Mouse (Mus musculus) liver, embryonic 14.5 days (tissue): ENCODE data around the gene Atp2c1. TPM values are rescaled to one million over a fixed set of nuclear protein-coding genes. Genes with fewer than 3 reads are reported as not detected.

Experiments used
- ATAC-seq: fragments of 200-750 bp; cut with Nextera tagmentation; 2 replicates; pipeline ENCODE4 v1.8.0; 2017; ENCODE audit warnings: moderate number of reproducible peaks, mild to moderate bottlenecking, moderate library complexity; ENCODE audit not compliant: insufficient read depth
- DNase-seq, 3 experiments: peaks; one replicate each; pipeline ENCODE4 v3.0.0-alpha.2; 2012 to 2013; ENCODE audit warnings: low read depth in 3 of 3, low spot score in 3 of 3
- H3K27ac ChIP-seq: fragments of 300-500 bp; sonication (generic); 2 replicates; pipeline ENCODE4 v1.5.1; 2014; ENCODE audit warnings: moderate library complexity, mild to moderate bottlenecking, control low read depth, inconsistent platforms
- H3K27me3 ChIP-seq: fragments of 300-500 bp; sonication (generic); 2 replicates; pipeline ENCODE4 v1.6.1; 2014; ENCODE audit warnings: mild to moderate bottlenecking, low read length, moderate library complexity; ENCODE audit not compliant: control insufficient read depth, insufficient read depth
- H3K36me3 ChIP-seq: fragments of 300-500 bp; sonication (generic); replicated peaks from 2 replicates; pipeline ENCODE4 v1.6.1; 2014; ENCODE audit warnings: low read depth; ENCODE audit not compliant: control insufficient read depth, insufficient read depth
- H3K4me1 ChIP-seq, 2 experiments: fragments of 200-500 bp in 1 of 2; fragments of 300-500 bp in 1 of 2; sonication (generic) in 1 of 2; replicated peaks; 2 replicates each; pipeline ENCODE4 v1.6.1; 2012 to 2014; ENCODE audit warnings: antibody characterized with exemption in 1 of 2, inconsistent platforms in 1 of 2, low read length in 1 of 2; ENCODE audit not compliant: control insufficient read depth in 2 of 2, insufficient read depth in 2 of 2
- H3K4me2 ChIP-seq: fragments of 300-500 bp; sonication (generic); 2 replicates; pipeline ENCODE4 v1.6.1; 2014; ENCODE audit warnings: low read depth, mild to moderate bottlenecking, control low read depth, moderate library complexity
- H3K4me3 ChIP-seq, 2 experiments: fragments of 200-500 bp in 1 of 2; fragments of 300-500 bp in 1 of 2; sonication (generic) in 1 of 2; 2 replicates each; pipeline ENCODE4 v1.5.1; 2012 to 2014; ENCODE audit warnings: low read depth in 2 of 2, low read length in 2 of 2, mild to moderate bottlenecking in 2 of 2, control low read depth in 1 of 2, inconsistent platforms in 1 of 2, moderate library complexity in 1 of 2; ENCODE audit not compliant: insufficient read depth in 1 of 2
- H3K9ac ChIP-seq: fragments of 300-500 bp; sonication (generic); replicated peaks from 2 replicates; pipeline ENCODE4 v1.6.1; 2014; ENCODE audit warnings: mild to moderate bottlenecking, control low read depth, moderate library complexity
- H3K9me3 ChIP-seq: fragments of 300-500 bp; sonication (generic); 2 replicates; pipeline ENCODE4 v1.6.1; 2016; ENCODE audit warnings: low read length, mixed read lengths; ENCODE audit not compliant: control insufficient read depth
- CTCF ChIP-seq: IDR thresholded peaks from 2 replicates; pipeline ENCODE4 v1.5.1; 2016; ENCODE audit warnings: antibody characterized with exemption, low read depth, control low read depth
- EP300 ChIP-seq: IDR thresholded peaks from 2 replicates; pipeline ENCODE4 v1.6.1; 2016; ENCODE audit warnings: antibody characterized with exemption, low read depth
- WGBS: fragments of 180-500 bp; shearing (Covaris S2); extraction: QIAGEN DNeasy Blood & Tissue Kit; methylation state at CpG from one replicate; pipeline ENCODE4 v1.1.7; 2014; ENCODE audit not compliant: insufficient replicate concordance; 5-methylcytosine and 5-hydroxymethylcytosine counted together
- polyA plus RNA-seq, 2 experiments: library from polyadenylated mRNA; depleted of rRNA in 1 of 2; stranded (reverse) in 1 of 2; unstranded in 1 of 2; fragments of >200 nt; fragmentation: Nextera tagmentation in 1 of 2; extraction: Ambion mirVana in 1 of 2; gene quantifications; 2 replicates each; pipeline versions ENCODE4 v1.2.1 to v1.2.3; 2012 to 2014

Gene Atp2c1
- polyA plus RNA-seq, 2 experiments = 11.2 to 16.8 TPM

GRCm38 (mm10) chr9:105525355-105525754, 1.8 kb downstream of the Atp2c1 start:
- Histone ChIP-seq H3K9ac (no peak overlapping the region), H3K36me3 (no peaks in the 10 kb centered on the region), H3K4me1 (peaks cover 22 to 31% of the 10 kb centered on the region in 2 experiments), H3K27ac (no peak overlapping the region), H3K4me3 (no peak overlapping the region), H3K27me3 (no peaks in the 10 kb centered on the region), H3K9me3 (no peaks in the 10 kb centered on the region), H3K4me2 (no peak overlapping the region)
- WGBS = 61% methylated on average over 4 of the region's 4 CpGs
- DNase-seq = no peak
- no peak for ATAC-seq
- no peak for TF ChIP-seq EP300
- TF ChIP-seq CTCF = no peak

GRCm38 (mm10) chr9:105523038-105523437, 4.1 kb downstream of the Atp2c1 start:
- ATAC-seq = no peak; the same call in 1 of the 2 replicates
- no peak overlapping the region for H3K27ac ChIP-seq
- H3K27me3 ChIP-seq = no peaks in the 10 kb centered on the region
- no peak for DNase-seq
- no peaks in the 10 kb centered on the region for H3K36me3 ChIP-seq
- TF ChIP-seq CTCF = no peak
- no peak for TF ChIP-seq EP300
- no peak overlapping the region for H3K9ac ChIP-seq
- WGBS = 23% methylated on average over 2 of the region's 2 CpGs
- H3K4me3 ChIP-seq = no peak overlapping the region
- H3K4me1 ChIP-seq = peaks cover 22 to 33% of the 10 kb centered on the region in 2 experiments
- no peak overlapping the region for H3K4me2 ChIP-seq
- H3K9me3 ChIP-seq = no peaks in the 10 kb centered on the region

- Histone ChIP-seq H3K27ac (peak overlapping the region; percentile 11), H3K36me3 (no peaks in the 10 kb centered on the region), H3K4me3 (no peak overlapping the region), H3K9me3 (no peaks in the 10 kb centered on the region), H3K27me3 (no peaks in the 10 kb centered on the region), H3K4me2 (peak overlapping the region; percentile 77), H3K9ac (no peak overlapping the region), H3K4me1 (peaks cover 22 to 33% of the 10 kb centered on the region in 2 experiments)
- peak in 2 of 3 experiments; percentile 18 to 31 for DNase-seq
- WGBS = 15% methylated on average over 3 of the region's 3 CpGs
- peak; percentile 16; the same call in 1 of the 2 replicates for ATAC-seq
- TF ChIP-seq CTCF (no peak), EP300 (no peak; the same call in 1 of the 2 replicates)
Observed at GRCm38 (mm10) chr9:105522063-105522462, 5.1 kb downstream of the Atp2c1 start.

- 11% methylated on average over 24 of the region's 24 CpGs for WGBS
- H3K27me3 ChIP-seq = no peaks in the 10 kb centered on the region
- peaks cover 22 to 25% of the 10 kb centered on the region in 2 experiments for H3K4me1 ChIP-seq
- TF ChIP-seq EP300 (no peak), CTCF (no peak)
- H3K27ac ChIP-seq = peak overlapping the region; percentile 59
- H3K9ac ChIP-seq = peak overlapping the region; percentile 58
- H3K36me3 ChIP-seq = no peaks in the 10 kb centered on the region
- peak overlapping the region; percentile 77 for H3K4me2 ChIP-seq
- H3K4me3 ChIP-seq = peak overlapping the region; percentile 33 to 47
- peak; percentile 77 for ATAC-seq
- H3K9me3 ChIP-seq = no peaks in the 10 kb centered on the region
- peak; percentile 33 to 50 (median 35) for DNase-seq
Observed at GRCm38 (mm10) chr9:105520776-105521552, 6.2 kb downstream of the Atp2c1 start.

GRCm38 (mm10) chr9:105519278-105519883, 7.7 kb downstream of the Atp2c1 start:
- no peaks in the 10 kb centered on the region for H3K9me3 ChIP-seq
- WGBS = 26% methylated on average over 6 of the region's 6 CpGs
- no peak for ATAC-seq
- no peaks in the 10 kb centered on the region for H3K27me3 ChIP-seq
- H3K27ac ChIP-seq = no peak overlapping the region
- H3K36me3 ChIP-seq = no peaks in the 10 kb centered on the region
- TF ChIP-seq EP300 (no peak), CTCF (no peak)
- no peak for DNase-seq
- peaks cover 22 to 25% of the 10 kb centered on the region in 2 experiments for H3K4me1 ChIP-seq
- peak overlapping the region; percentile 24 for H3K4me2 ChIP-seq
- H3K4me3 ChIP-seq = no peak overlapping the region
- H3K9ac ChIP-seq = no peak overlapping the region
